Mouse (Mus musculus) G1E (cell line): ENCODE measurements around the gene Gcn1l1.

ENCODE experiments used
- CTCF ChIP-seq: IDR thresholded peaks from 2 replicates; pipeline ENCODE4 v1.5.1; 2012; ENCODE audit warnings: low read depth, low read length, inconsistent platforms, mixed read lengths
- GATA1 ChIP-seq: IDR thresholded peaks from 2 replicates; pipeline ENCODE4 v1.6.1; 2012; ENCODE audit warnings: borderline replicate concordance, low read length, inconsistent platforms, mixed read lengths

DNA sequence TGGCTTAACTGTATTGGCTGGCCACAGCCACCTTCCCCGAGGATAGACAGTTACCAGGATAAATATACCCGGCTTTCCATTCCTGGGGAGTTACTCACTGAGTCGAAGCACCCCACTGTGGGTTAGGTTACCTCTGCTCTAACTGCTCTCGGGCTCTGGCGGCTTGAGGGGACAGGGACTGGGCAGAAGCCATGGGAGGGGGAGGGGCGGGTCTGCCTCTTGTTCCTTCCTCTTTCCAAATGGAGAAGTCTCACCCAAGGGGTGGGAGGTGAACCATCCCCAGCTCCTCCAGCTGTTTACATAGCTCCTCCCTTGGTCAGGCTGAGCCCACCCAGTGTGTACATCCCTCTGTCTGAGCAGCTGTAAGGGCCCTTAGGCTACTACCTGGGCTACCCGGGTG lies 29.4 kb upstream of the Gcn1l1 start:
- TF ChIP-seq CTCF = no peak
- no peak for TF ChIP-seq GATA1
